Mouse (Mus musculus): Measurements from ENCODE around the gene Fbxl15.

Fbxl15 gene

DNA sequence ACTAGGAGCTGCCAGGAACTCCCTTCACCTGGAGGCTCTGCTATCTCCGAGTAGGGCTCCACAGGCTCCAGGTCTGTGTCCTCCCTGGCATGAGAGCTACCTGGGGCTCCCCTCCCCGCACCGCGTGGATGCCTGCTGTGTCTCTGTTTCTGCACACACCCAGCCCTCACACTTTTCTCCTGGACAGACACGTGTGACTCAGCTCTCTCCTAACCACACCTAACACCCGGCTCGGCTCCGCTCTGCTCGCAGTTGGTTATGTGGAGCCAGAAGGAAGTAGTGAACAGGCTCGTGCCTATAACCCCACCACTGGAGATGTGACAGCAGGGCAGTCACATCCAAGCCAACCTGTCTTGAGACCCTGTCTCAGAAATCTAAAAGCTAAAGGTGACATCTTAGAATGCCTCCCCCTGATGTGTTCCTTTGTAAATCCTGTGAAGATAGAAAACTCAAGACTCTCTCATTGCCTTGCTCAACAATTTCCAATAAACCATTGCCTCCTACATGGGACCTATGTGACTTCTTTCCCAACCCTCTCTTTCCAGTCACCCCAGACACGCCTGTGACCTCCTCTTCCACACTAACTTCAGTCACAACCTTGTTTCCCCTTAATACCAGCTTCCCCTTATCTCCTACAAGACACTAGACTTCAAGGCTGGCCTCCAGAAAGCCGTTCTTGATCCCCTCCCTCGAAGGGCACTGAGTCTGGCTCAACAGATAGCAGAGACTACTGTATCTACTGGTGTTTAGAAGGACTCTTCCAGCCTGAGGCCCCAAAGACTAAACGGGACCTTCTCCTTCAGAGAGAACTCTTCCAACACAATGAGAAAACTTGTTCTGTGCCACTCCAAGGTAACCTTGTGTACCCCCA is 12.9 kb upstream of the Fbxl15 start:
- no peak for DNase-seq (ENCODE audit: low read depth, low spot score)
- no peaks in the 10 kb centered on the region for H3K27me3 ChIP-seq (ENCODE audit: control insufficient read depth, insufficient read depth, low read length, poor library complexity, severe bottlenecking)
- H3K36me3 ChIP-seq (ENCODE audit: control insufficient read depth, insufficient read depth, low read length, poor library complexity, severe bottlenecking), result peaks cover 22% of the 10 kb centered on the region

GRCm38 (mm10) chr19:46315752-46316610 is 12.0 kb upstream of the Fbxl15 start:
- Histone ChIP-seq H3K27me3 (ENCODE audit: control insufficient read depth, insufficient read depth, low read length, poor library complexity, severe bottlenecking) (no peaks in the 10 kb centered on the region), H3K36me3 (ENCODE audit: control insufficient read depth, insufficient read depth, low read length, poor library complexity, severe bottlenecking) (peaks cover 14% of the 10 kb centered on the region)
- no peak for DNase-seq (ENCODE audit: low read depth, low spot score)

- Histone ChIP-seq H3K27me3 (ENCODE audit: control insufficient read depth, insufficient read depth, low read length, poor library complexity, severe bottlenecking) (no peaks in the 10 kb centered on the region), H3K36me3 (ENCODE audit: control insufficient read depth, insufficient read depth, low read length, poor library complexity, severe bottlenecking) (peaks cover 5% of the 10 kb centered on the region)
- DNase-seq (ENCODE audit: low read depth, low spot score), result peak; percentile 39
Measured at GRCm38 (mm10) chr19:46316846-46317545, 11.0 kb upstream of the Fbxl15 start.

DNA sequence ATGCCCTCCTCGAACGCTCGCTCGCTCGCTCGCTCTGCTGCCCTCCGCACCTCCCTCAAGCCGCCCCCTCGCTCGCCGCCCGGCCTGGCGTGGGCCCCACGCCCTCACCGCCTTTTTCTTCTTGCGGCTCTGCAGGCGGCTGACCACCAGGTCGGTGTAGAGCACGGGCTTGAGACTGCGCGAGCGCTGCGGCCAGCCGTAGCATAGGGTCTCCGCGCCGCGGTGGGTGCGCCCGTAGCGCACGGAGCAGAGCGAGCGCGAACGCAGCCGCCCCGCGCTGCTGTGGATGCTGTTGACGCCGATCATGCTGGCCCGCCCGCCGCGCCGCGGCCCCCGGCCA is 10.5 kb upstream of the Fbxl15 start:
- H3K27me3 ChIP-seq (ENCODE audit: control insufficient read depth, insufficient read depth, low read length, poor library complexity, severe bottlenecking), result no peaks in the 10 kb centered on the region
- peaks cover 3% of the 10 kb centered on the region for H3K36me3 ChIP-seq (ENCODE audit: control insufficient read depth, insufficient read depth, low read length, poor library complexity, severe bottlenecking)
- DNase-seq (ENCODE audit: low read depth, low spot score), result no peak

- Histone ChIP-seq H3K27me3 (ENCODE audit: control insufficient read depth, insufficient read depth, low read length, poor library complexity, severe bottlenecking) (no peaks in the 10 kb centered on the region), H3K36me3 (ENCODE audit: control insufficient read depth, insufficient read depth, low read length, poor library complexity, severe bottlenecking) (no peaks in the 10 kb centered on the region)
- peak; percentile 18 for DNase-seq (ENCODE audit: low read depth, low spot score)
Measured at GRCm38 (mm10) chr19:46318031-46318471, 9.9 kb upstream of the Fbxl15 start.

DNA sequence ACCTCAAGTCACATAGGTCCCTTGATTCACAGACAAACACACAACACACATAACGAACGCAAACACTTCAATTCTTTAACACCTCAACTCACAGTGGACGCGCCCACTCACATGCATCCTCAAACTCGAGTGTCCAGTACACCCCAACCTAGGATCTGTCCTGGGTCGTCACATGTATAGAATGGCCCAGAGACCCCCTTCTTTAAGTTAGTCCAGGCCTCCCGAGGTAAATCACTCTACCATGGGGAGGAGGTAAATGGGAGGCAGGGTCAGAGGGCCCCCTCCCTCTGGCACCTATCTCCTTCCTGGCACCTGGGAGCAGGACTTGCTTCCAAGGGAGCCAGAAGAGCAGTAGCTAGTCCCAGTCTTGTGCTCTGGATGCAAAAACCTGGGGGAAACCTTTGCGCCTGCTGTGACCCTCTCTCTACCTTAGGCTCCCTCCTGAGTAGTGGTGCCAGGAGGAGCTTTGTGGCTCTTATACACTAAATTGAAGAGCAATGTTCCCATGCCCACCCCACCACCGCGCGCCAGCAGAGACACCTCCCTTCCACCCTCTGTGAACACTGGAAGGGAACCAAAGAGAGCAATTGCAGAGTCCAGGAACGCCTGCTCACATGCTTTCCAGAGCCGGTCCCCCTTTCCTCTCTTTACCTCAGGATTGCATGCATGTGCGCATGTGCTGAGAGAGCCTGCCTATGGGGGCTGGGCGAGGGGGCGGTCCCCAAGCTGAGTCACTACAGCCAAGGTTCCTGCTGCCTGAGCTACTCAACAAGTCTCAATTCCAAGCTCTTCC is 9.2 kb upstream of the Fbxl15 start:
- H3K27me3 ChIP-seq (ENCODE audit: control insufficient read depth, insufficient read depth, low read length, poor library complexity, severe bottlenecking), result no peaks in the 10 kb centered on the region
- no peaks in the 10 kb centered on the region for H3K36me3 ChIP-seq (ENCODE audit: control insufficient read depth, insufficient read depth, low read length, poor library complexity, severe bottlenecking)
- no peak for DNase-seq (ENCODE audit: low read depth, low spot score)

- H3K36me3 ChIP-seq (ENCODE audit: control insufficient read depth, insufficient read depth, low read length, poor library complexity, severe bottlenecking), result no peaks in the 10 kb centered on the region
- H3K27me3 ChIP-seq (ENCODE audit: control insufficient read depth, insufficient read depth, low read length, poor library complexity, severe bottlenecking), result no peaks in the 10 kb centered on the region
- DNase-seq (ENCODE audit: low read depth, low spot score), result no peak
Measured at GRCm38 (mm10) chr19:46320076-46320785, 7.8 kb upstream of the Fbxl15 start.

GRCm38 (mm10) chr19:46321101-46321943 is 6.7 kb upstream of the Fbxl15 start:
- DNase-seq (ENCODE audit: low read depth, low spot score), result peak; percentile 74
- no peaks in the 10 kb centered on the region for H3K36me3 ChIP-seq (ENCODE audit: control insufficient read depth, insufficient read depth, low read length, poor library complexity, severe bottlenecking)
- no peaks in the 10 kb centered on the region for H3K27me3 ChIP-seq (ENCODE audit: control insufficient read depth, insufficient read depth, low read length, poor library complexity, severe bottlenecking)

DNA sequence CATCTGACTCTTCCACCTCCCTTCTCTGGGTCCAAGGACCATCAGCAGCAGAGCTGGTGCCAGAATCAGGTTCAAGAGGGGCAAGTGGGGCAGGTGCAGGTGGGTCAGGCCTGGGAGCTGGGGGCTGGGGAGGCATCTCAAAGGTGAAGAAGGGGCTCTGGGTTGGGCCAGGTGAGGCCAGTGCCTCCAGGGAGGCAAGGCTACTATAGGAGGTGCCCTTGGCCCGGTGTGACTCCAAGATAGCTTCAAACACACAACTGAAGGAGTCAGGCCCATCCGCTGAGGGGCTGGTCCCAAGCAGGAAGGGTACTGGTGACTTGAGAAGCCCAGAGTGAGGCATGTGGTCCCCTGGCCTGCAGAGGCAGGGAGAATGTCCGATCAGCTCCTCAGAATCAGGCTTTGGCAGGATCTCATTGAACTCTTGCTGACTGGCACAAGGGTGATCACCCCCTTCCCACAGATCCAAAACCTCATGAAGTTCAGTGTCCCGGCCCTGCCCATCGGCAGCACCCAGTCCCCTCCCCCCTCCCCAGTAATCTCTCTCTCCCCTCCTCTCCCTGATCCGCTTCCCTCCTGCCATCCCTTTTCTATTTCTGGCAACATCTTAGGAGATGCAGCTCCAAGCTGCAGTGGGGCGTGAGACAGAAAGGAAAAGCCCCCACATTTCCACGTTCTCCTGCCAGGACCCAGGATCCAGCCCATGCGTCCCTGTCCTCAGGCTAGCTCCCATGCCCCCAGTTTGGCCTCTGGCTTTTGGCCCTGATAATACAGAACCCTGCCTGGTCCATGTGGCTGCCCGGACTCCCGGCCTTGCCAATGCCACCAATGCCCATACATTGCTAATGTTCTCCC is 5.6 kb upstream of the Fbxl15 start:
- Histone ChIP-seq H3K27me3 (ENCODE audit: control insufficient read depth, insufficient read depth, low read length, poor library complexity, severe bottlenecking) (no peaks in the 10 kb centered on the region), H3K36me3 (ENCODE audit: control insufficient read depth, insufficient read depth, low read length, poor library complexity, severe bottlenecking) (no peaks in the 10 kb centered on the region)
- DNase-seq (ENCODE audit: low read depth, low spot score), result no peak

DNA sequence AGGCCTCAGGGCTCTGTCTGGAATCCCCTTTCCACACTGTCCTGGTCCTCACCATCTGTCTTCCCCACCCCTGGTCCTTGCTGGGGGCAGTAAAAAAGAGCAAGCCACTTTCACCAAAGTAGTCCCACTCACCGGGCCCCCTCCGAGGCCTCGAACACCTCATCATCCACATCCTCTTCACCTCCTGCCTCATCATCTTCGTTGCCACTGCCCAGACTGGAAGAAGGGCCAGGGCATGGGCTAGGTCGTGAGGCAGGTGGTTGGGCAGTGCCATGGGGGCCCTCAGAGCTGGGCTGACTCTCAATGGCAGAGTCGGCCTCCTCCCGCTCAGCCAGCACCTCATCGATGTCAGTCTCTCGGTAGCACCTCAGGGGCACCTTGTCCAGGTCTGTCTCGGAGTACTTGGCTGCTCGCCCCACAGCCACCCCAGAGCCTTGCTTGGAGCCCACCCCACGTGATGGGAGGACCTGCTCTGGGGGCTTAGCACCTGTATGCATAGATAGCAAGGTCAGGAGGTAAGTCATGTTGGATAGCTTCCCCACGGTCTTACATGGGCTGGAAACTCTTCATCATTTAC is 4.9 kb upstream of the Fbxl15 start:
- Histone ChIP-seq H3K36me3 (ENCODE audit: control insufficient read depth, insufficient read depth, low read length, poor library complexity, severe bottlenecking) (no peaks in the 10 kb centered on the region), H3K27me3 (ENCODE audit: control insufficient read depth, insufficient read depth, low read length, poor library complexity, severe bottlenecking) (no peaks in the 10 kb centered on the region)
- DNase-seq (ENCODE audit: low read depth, low spot score), result no peak

DNA sequence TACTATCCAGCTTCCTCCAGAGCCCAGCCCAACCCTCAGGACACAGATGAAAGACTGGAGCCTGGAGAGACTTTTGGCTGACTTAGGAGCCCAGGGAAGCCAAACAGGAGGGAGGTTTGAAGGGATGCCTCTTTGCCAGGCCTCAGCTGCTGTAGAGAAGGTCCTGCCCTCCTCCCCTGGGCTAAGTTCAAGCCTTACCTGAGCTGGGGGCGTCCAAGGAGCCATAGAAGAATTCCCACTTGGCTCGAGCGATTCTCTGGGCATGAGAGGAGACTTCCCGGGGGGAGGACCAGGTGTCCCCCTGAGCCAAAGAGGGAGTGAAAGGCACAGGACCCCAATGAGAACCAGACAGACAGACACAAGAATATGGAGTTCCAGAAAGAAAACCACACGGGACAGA is 4.3 kb upstream of the Fbxl15 start:
- no peaks in the 10 kb centered on the region for H3K27me3 ChIP-seq (ENCODE audit: control insufficient read depth, insufficient read depth, low read length, poor library complexity, severe bottlenecking)
- no peak for DNase-seq (ENCODE audit: low read depth, low spot score)
- no peaks in the 10 kb centered on the region for H3K36me3 ChIP-seq (ENCODE audit: control insufficient read depth, insufficient read depth, low read length, poor library complexity, severe bottlenecking)

DNA sequence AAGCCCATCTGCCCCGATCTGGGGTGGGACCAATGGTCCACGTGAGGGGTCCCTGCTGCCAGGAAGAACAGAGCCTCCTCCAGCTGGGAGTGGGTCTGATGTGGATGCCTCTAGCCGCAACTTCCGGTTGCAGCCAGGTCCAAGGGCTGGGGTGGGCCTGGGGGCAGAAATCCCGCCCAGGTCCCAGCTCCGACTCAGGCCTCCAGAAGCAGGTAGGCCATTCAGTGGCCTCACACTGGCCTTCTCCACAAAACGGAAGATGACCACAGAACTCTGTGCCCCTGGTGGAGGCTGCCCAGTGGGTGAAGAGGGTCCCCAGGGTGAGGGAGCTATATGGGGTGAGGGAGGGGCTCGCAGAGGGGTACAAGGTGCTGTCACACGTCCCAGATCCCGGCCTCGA is 3.6 kb upstream of the Fbxl15 start:
- Histone ChIP-seq H3K27me3 (ENCODE audit: control insufficient read depth, insufficient read depth, low read length, poor library complexity, severe bottlenecking) (no peaks in the 10 kb centered on the region), H3K36me3 (ENCODE audit: control insufficient read depth, insufficient read depth, low read length, poor library complexity, severe bottlenecking) (no peaks in the 10 kb centered on the region)
- DNase-seq (ENCODE audit: low read depth, low spot score), result no peak
